Comparison of ENCODE assay signal across 26 mouse cellular contexts in genomic region chr16:43090188-43090587, GRCm38 (mm10).
A peak's percentile ranks its signal among the peaks of the same experiment; 100 is the strongest.
DNase-seq lines count a peak whose midpoint lies in the region; ATAC-seq and TF ChIP-seq lines count a peak whose summit lies in the region.
"Had no signal": no experiment of that assay in that cellular context is flagged by ENCODE, and none has a peak within 500 bp of the region (broad histone marks: within the 10 kb centered on the region; RNA-seq: fewer than 3 reads in every experiment).

No protein-coding gene starts in this region.

- no peak overlapping the region for H3K4me3 ChIP-seq in layer of hippocampus, adult 2 months
- H3K4me3 ChIP-seq in forebrain, postnatal 0 days (ENCODE audit: low read depth, low read length): no peak overlapping the region
- H3K4me3 ChIP-seq: embryonic facial prominence, embryonic 12.5 days; heart, embryonic 15.5 days; liver, embryonic 13.5 days; megakaryocyte, embryonic 14.5 days; neural tube, embryonic 12.5 days; stomach, embryonic 15.5 days had no signal

- no peak for TF ChIP-seq CTCF in layer of hippocampus, adult 2 months (conservative IDR thresholded peaks at IDR 0.05)
- TF ChIP-seq CTCF in forebrain, postnatal 0 days (IDR thresholded peaks at IDR 0.05; ENCODE audit: low read depth): no peak

- peak; percentile 56 for ATAC-seq in forebrain, postnatal 0 days
- ATAC-seq: inflammation-experienced regulatory T-cells, adult 6 months had no signal

- H3K4me2 ChIP-seq in forebrain, postnatal 0 days (ENCODE audit: low read depth): no peak overlapping the region
- H3K4me2 ChIP-seq: embryonic facial prominence, embryonic 12.5 days; heart, embryonic 15.5 days; hindbrain, embryonic 14.5 days; liver, embryonic 13.5 days; neural tube, embryonic 12.5 days; stomach, embryonic 15.5 days had no signal

- H3K36me3 ChIP-seq in forebrain, postnatal 0 days (ENCODE audit: insufficient read depth): no peaks in the 10 kb centered on the region
- H3K36me3 ChIP-seq: embryonic facial prominence, embryonic 12.5 days; heart, embryonic 15.5 days; liver, embryonic 13.5 days; neural tube, embryonic 12.5 days; stomach, embryonic 15.5 days had no signal

- peak overlapping the region; percentile 62 for H3K27ac ChIP-seq in layer of hippocampus, adult 2 months
- H3K27ac ChIP-seq in forebrain, postnatal 0 days (ENCODE audit: low read depth, low read length): no peak overlapping the region
- H3K27ac ChIP-seq: embryonic facial prominence, embryonic 12.5 days; heart, embryonic 15.5 days; hindbrain, embryonic 14.5 days; liver, embryonic 13.5 days; neural tube, embryonic 12.5 days; stomach, embryonic 15.5 days had no signal

- no peaks in the 10 kb centered on the region for H3K9me3 ChIP-seq in forebrain, postnatal 0 days (ENCODE audit: low read length)
- H3K9me3 ChIP-seq: embryonic facial prominence, embryonic 12.5 days; heart, embryonic 15.5 days; liver, embryonic 13.5 days; megakaryocyte, embryonic 14.5 days; neural tube, embryonic 12.5 days; stomach, embryonic 15.5 days had no signal

- 63% methylated on average over 3 of the region's 3 CpGs for WGBS in forebrain, postnatal 0 days

- H3K9ac ChIP-seq in forebrain, postnatal 0 days: no peak overlapping the region
- H3K9ac ChIP-seq: embryonic facial prominence, embryonic 12.5 days; heart, embryonic 15.5 days; hindbrain, embryonic 14.5 days; liver, embryonic 13.5 days; neural tube, embryonic 12.5 days; stomach, embryonic 15.5 days had no signal

- peak; percentile 49 to 56 for DNase-seq in cerebellum, adult 18-20 months
- DNase-seq in cerebellum, adult 11-12 months: no peak
- no peak for DNase-seq in layer of hippocampus, adult 2 months (ENCODE audit: low spot score in 2 of 2)
- no peak for DNase-seq in layer of hippocampus, postnatal 36 days
- peak; percentile 55 for DNase-seq in cerebellum, adult 9-11 months
- peak; percentile 32 for DNase-seq in forebrain, postnatal 0 days
- DNase-seq in urinary bladder, postnatal 36 days (ENCODE audit: low spot score in 2 of 2): no peak
- no peak for DNase-seq in heart, postnatal 14 days
- DNase-seq: adrenal gland, postnatal 36 days; heart, postnatal 4 days; kidney, adult 8-10 months; kidney, postnatal 10 days; liver, embryonic 13.5 days; lung, adult 2 months; lung, postnatal 14 days; midbrain, embryonic 14.5 days; retina, postnatal 1 day; thymus, adult 18-20 months; thymus, postnatal 36 days had no signal

- intact Hi-C loops in heart, postnatal 14 days (cut with DNase I): no loop called here

- no peaks in the 10 kb centered on the region for H3K4me1 ChIP-seq in forebrain, postnatal 0 days (ENCODE audit: insufficient read depth)
- H3K4me1 ChIP-seq: embryonic facial prominence, embryonic 12.5 days; heart, embryonic 15.5 days; liver, embryonic 13.5 days; megakaryocyte, embryonic 14.5 days; neural tube, embryonic 12.5 days; stomach, embryonic 15.5 days had no signal

- no peaks in the 10 kb centered on the region for H3K27me3 ChIP-seq in forebrain, postnatal 0 days (ENCODE audit: insufficient read depth, low read length)
- H3K27me3 ChIP-seq: embryonic facial prominence, embryonic 12.5 days; heart, embryonic 15.5 days; liver, embryonic 13.5 days; megakaryocyte, embryonic 14.5 days; neural tube, embryonic 12.5 days; stomach, embryonic 15.5 days had no signal

Comparison
In these comparisons a context has a peak if more than half of its experiments do, and no peak if none do; other contexts are left out.
1. DNase-seq: peak in cerebellum, adult 18-20 months (2 of 2), cerebellum, adult 9-11 months (single experiment) and forebrain, postnatal 0 days (single experiment); none in cerebellum, adult 11-12 months (single experiment), layer of hippocampus, adult 2 months (0 of 2), layer of hippocampus, postnatal 36 days (0 of 2), urinary bladder, postnatal 36 days (0 of 2) and heart, postnatal 14 days (0 of 2).